Mouse (Mus musculus): ENCODE measurements around the gene 3110009E18Rik.

DNA sequence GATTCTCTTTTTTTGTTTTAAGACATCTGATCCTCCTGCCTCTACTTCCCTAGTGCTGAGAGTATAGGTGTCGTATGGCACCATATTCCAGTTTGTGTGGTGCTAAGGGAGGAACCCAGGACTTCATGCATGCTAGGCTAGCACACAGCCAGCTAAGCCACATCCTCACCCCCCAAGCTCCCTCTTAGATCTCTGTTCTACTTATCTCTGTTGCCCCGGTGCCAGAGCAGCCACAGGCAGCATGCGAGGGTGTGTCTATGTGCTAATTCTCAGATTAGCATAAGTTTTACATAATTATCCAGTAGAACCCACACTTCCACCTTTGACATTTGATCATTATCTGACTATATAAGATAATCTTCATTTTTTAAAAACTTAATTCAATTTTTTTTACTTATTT lies 26.1 kb upstream of the 3110009E18Rik start:
- no peak for TF ChIP-seq EP300 (IDR thresholded peaks at IDR 0.05; ENCODE audit: low read depth)
- TF ChIP-seq CTCF (IDR thresholded peaks at IDR 0.05; ENCODE audit: low read depth) = no peak

Data from liver, embryonic 14.5 days (tissue).